Mouse (Mus musculus) stomach, postnatal 0 days (tissue): Measurements from ENCODE around the gene Pptc7. TPM values are rescaled to one million over a fixed set of nuclear protein-coding genes. Genes with fewer than 3 reads are reported as not detected.
A peak's percentile ranks its signal among the peaks of the same experiment; 100 is the strongest.

ENCODE experiments used
- ATAC-seq: fragments of 200-750 bp; cut with Nextera tagmentation; 2 replicates; pipeline ENCODE4 v1.8.0; 2017; ENCODE audit not compliant: low FRiP score, low TSS enrichment
- DNase-seq: peaks from one replicate; pipeline ENCODE4 v3.0.0-alpha.2; 2016; ENCODE audit warnings: low spot score
- H3K27ac ChIP-seq: fragments of 300-500 bp; sonication (generic); replicated peaks from 2 replicates; pipeline ENCODE4 v1.5.1; 2014; ENCODE audit warnings: mild to moderate bottlenecking, control low read depth
- H3K27me3 ChIP-seq: fragments of 300-500 bp; sonication (generic); 2 replicates; pipeline ENCODE4 v1.6.1; 2014; ENCODE audit warnings: low read length; ENCODE audit not compliant: control insufficient read depth, insufficient read depth
- H3K36me3 ChIP-seq: fragments of 300-500 bp; sonication (generic); 2 replicates; pipeline ENCODE4 v1.6.1; 2014; ENCODE audit warnings: low read length, mixed read lengths; ENCODE audit not compliant: control insufficient read depth, insufficient read depth
- H3K4me1 ChIP-seq: fragments of 300-500 bp; sonication (generic); replicated peaks from 2 replicates; pipeline ENCODE4 v1.6.1; 2014; ENCODE audit warnings: antibody characterized with exemption; ENCODE audit not compliant: control insufficient read depth, insufficient read depth
- H3K4me2 ChIP-seq: fragments of 300-500 bp; sonication (generic); replicated peaks from 2 replicates; pipeline ENCODE4 v1.6.1; 2014; ENCODE audit warnings: low read depth, mild to moderate bottlenecking, control low read depth, moderate library complexity
- H3K4me3 ChIP-seq: fragments of 300-500 bp; sonication (generic); 2 replicates; pipeline ENCODE4 v1.5.1; 2014; ENCODE audit warnings: low read depth, low read length, control low read depth
- H3K9ac ChIP-seq: fragments of 300-500 bp; sonication (generic); 2 replicates; pipeline ENCODE4 v1.6.1; 2014; ENCODE audit warnings: mild to moderate bottlenecking, low read length, control low read depth, mixed read lengths
- H3K9me3 ChIP-seq: fragments of 300-500 bp; sonication (generic); 2 replicates; pipeline ENCODE4 v1.6.1; 2016; ENCODE audit warnings: low read length; ENCODE audit not compliant: control insufficient read depth
- CTCF ChIP-seq: IDR thresholded peaks from 2 replicates; pipeline ENCODE4 v1.5.1; 2016; ENCODE audit warnings: antibody characterized with exemption, low read depth, mild to moderate bottlenecking, moderate library complexity
- EP300 ChIP-seq: optimal IDR thresholded peaks from 2 replicates; pipeline ENCODE3; 2016; ENCODE audit warnings: antibody characterized with exemption
- WGBS: fragments of 180-500 bp; shearing (Covaris S2); extraction: QIAGEN DNeasy Blood & Tissue Kit; methylation state at CpG from one replicate; pipeline ENCODE4 v1.1.7; 2014; 5-methylcytosine and 5-hydroxymethylcytosine counted together
- polyA plus RNA-seq: library from polyadenylated mRNA; unstranded; fragments of >200 nt; fragmentation: Nextera tagmentation; extraction: Ambion mirVana; gene quantifications from 2 replicates; pipeline ENCODE4 v1.2.1, GENCODE M21; 2015

Pptc7 gene
- polyA plus RNA-seq, 1 experiment from 2014 or later: 7.8 TPM

DNA sequence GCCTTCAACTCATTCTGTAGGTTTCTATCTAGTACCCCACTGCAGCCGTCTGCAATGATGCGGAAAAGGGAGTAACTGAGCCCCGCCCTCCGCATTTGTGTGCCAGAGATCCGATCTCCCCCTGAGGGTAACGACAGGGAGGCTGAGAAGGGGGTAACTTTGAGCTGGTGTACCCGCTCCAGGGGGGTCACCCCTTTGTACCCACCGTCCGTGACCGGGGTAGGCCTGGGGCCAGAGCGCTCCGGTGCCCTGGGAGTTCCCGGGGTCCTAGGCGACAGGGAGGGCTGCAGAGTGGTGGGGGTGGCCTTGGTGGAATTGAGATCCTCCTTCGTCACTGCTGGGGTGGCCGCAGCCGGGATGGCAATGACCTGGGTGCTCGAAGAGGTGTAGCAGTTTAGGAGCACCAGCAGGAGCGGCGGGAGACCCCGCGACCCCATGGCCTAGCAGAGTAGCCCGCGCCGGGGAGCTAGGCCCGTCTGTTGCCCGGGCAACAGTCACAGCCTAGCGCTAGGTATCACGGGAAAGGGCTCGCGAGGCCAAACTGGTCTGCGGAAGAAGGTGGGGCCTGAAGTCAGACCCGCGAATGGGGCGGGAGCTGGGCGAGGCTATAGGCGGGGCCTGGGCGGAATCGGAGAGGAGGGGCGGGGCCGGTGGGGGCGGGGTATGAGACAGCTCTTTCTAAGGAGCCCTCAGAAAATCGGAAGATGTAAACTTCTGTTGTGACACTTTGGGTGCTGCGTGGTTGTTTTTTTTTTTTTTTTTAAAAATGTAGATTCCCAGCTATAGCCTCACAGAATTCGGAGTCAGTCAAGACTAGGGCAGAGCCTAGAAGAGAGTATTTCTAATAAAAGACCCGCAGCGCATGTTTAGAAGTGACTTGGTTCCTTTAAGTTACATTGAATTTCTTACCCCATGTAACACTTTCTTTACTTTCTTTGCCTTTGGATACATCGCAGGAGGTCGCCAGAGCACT is 19.9 kb upstream of the Pptc7 start, which contains the start of gene Tctn1:
Tctn1 (minus strand) TSS at position 528 of the 973 bp plus-strand sequence.
- H3K4me1 ChIP-seq: no peaks in the 10 kb centered on the region
- peak within 1 kb of the TSS; percentile 83 for H3K9ac ChIP-seq
- ATAC-seq (peak; percentile 98), DNase-seq (peak; percentile 96)
- H3K9me3 ChIP-seq: no peaks in the 10 kb centered on the region
- peak within 1 kb of the TSS; percentile 85 for H3K4me3 ChIP-seq
- H3K4me2 ChIP-seq: peak within 1 kb of the TSS; percentile 90
- TF ChIP-seq EP300: no peak
- TF ChIP-seq CTCF: no peak
- under 1% methylated on average over 49 of the region's 49 CpGs for WGBS
- H3K27me3 ChIP-seq: no peaks in the 10 kb centered on the region
- H3K36me3 ChIP-seq: no peaks in the 10 kb centered on the region
- 0 out of 2 replicates have a peak within 1 kb of the TSS, but pooled peaks have one; percentile 49 for H3K27ac ChIP-seq

DNA sequence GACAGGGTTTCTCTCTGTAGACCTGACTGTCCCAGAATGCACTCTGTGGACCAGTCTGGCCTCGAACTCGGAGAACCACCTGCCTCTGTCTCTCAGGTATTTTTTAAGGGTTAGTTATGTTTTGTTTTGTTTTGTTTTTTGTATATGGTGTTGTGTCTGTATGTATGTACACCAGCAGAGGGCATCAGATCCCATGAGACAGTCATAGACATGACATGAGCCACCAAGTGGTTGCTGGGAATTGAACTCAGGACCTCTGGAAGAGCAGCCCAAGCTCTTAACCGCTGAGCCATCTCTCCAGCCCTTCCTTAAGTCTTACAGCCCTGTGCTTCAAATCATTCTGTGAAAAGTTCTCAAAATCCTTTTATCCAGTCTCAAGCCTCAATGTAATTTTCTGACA is 19.0 kb upstream of the Pptc7 start:
- no peaks in the 10 kb centered on the region for H3K27me3 ChIP-seq
- H3K4me1 ChIP-seq: no peaks in the 10 kb centered on the region
- no peak for TF ChIP-seq EP300
- TF ChIP-seq CTCF: peak; percentile 63
- no peak overlapping the region for H3K4me3 ChIP-seq
- WGBS: 72% methylated on average over 3 of the region's 3 CpGs
- H3K27ac ChIP-seq: no peak overlapping the region
- no peaks in the 10 kb centered on the region for H3K36me3 ChIP-seq
- no peak for ATAC-seq
- no peak for DNase-seq
- H3K9ac ChIP-seq: no peak overlapping the region
- no peak overlapping the region for H3K4me2 ChIP-seq
- no peaks in the 10 kb centered on the region for H3K9me3 ChIP-seq

DNA sequence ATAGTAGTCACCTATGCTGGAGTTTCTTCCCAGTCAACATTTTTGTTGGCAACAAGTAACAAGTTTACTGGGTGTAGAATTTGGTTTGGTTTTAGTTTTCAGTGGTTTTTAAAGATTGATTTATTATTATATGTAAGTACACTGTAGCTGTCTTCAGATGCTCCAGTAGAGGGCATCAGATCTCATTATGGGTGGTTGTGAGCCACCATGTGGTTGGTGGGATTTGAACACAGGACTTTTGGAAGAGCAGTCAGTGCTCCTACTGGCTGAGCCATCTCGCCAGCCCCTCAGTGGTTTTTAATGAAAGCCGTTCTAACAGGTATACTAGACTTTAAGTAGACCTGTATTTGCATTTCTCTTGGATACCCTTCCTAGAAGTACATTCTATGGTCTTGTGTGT is 18.2 kb upstream of the Pptc7 start:
- Histone ChIP-seq H3K27me3 (no peaks in the 10 kb centered on the region), H3K36me3 (no peaks in the 10 kb centered on the region), H3K9ac (no peak overlapping the region), H3K4me3 (no peak overlapping the region), H3K4me1 (no peaks in the 10 kb centered on the region), H3K27ac (no peak overlapping the region), H3K9me3 (no peaks in the 10 kb centered on the region), H3K4me2 (no peak overlapping the region)
- WGBS: 92% methylated on average over 2 of the region's 2 CpGs
- TF ChIP-seq EP300 (no peak), CTCF (peak; percentile 54)
- DNase-seq: no peak
- ATAC-seq: no peak

DNA sequence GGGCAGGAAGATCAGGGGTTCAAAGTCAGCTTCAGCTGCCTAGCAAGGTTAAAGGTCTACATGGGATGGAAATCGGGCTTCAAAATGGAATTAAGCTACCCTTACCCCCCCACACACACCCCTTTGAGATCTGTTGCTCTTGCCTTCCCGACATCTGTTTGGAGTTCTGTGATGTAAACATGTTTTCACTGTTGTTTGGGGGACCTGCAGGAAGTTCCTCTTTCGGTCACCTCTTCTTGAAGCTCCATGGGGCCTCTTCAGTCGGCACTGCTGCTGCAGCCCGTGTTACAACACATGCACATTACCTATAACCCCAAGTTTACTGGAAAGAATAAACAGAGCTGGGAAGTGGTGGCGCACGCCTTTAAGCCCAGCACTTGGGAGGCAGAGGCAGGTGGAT is 17.0 kb upstream of the Pptc7 start:
- Histone ChIP-seq H3K27me3 (no peaks in the 10 kb centered on the region), H3K36me3 (no peaks in the 10 kb centered on the region), H3K4me1 (no peaks in the 10 kb centered on the region), H3K27ac (no peak overlapping the region), H3K9ac (no peak overlapping the region), H3K4me2 (no peak overlapping the region), H3K9me3 (no peaks in the 10 kb centered on the region), H3K4me3 (no peak overlapping the region)
- no peak for DNase-seq
- 69% methylated on average over 7 of the region's 7 CpGs for WGBS
- no peak for ATAC-seq
- no peak for TF ChIP-seq EP300
- TF ChIP-seq CTCF: no peak

DNA sequence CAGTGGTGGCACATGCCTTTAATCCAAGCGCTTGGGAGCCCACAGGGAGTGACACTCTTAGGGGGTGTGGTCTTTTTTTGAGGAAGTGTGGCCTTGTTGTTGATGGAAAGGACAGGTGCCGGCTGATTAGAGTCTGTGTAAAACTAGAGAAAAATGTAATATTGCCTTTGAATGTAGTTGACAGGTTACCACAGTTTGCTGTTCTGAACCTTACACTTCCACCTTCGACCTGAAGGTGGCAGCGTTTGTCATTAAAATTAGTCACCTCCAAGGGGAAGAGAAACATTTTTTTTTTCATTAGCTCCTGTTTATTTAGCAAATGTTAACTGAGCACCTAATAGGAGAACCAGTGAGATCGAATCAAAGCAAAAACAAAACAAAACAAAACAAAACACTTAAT is 16.3 kb upstream of the Pptc7 start:
- TF ChIP-seq EP300 (no peak), CTCF (peak; percentile 84)
- Histone ChIP-seq H3K36me3 (no peaks in the 10 kb centered on the region), H3K4me3 (no peak overlapping the region), H3K27me3 (no peaks in the 10 kb centered on the region), H3K4me2 (no peak overlapping the region), H3K9me3 (no peaks in the 10 kb centered on the region), H3K9ac (no peak overlapping the region), H3K27ac (no peak overlapping the region), H3K4me1 (no peaks in the 10 kb centered on the region)
- ATAC-seq: no peak
- WGBS: 22% methylated on average over 5 of the region's 5 CpGs
- DNase-seq: peak; percentile 79

DNA sequence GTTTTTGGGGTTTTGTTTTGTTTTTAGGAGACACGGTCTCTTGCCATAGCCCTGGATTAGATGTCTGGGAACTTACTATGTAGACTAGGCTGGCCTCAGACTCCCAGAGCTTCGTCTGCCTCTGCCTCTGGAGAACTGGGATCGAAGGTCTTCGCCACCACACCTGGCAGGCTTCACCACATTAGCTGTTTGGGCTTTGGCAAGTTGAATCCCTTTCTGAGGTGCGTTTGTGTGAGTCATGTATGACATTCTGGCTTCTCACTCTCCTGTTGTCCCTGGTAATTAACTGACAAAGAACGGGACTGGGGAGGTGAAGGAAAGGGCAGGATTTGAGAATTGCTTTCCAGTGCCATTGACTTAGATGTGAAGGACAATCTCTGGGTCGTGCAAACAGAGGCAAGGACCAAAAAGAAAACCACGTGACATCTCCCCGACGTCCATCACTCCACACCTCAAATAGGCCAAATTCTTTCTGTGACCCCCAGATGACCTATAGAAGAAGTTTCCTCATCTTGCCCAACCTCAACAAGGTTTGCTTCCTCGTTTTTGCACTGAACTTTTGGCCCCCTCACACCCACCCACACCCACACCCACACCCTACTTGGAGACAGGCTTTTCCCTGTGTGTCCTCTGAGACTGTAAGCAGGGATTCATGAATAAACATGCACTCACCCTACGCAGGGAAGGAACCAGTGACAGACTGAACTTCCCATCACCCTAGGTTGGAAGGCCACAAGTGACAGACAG is 15.1 kb upstream of the Pptc7 start:
- TF ChIP-seq CTCF: no peak
- TF ChIP-seq EP300: peak; percentile 17
- no peak overlapping the region for H3K9ac ChIP-seq
- no peak overlapping the region for H3K4me2 ChIP-seq
- ATAC-seq (peak; percentile 55), DNase-seq (peak; percentile 41)
- no peaks in the 10 kb centered on the region for H3K4me1 ChIP-seq
- no peaks in the 10 kb centered on the region for H3K27me3 ChIP-seq
- no peaks in the 10 kb centered on the region for H3K9me3 ChIP-seq
- no peaks in the 10 kb centered on the region for H3K36me3 ChIP-seq
- 39% methylated on average over 12 of the region's 12 CpGs for WGBS
- peak overlapping the region; percentile 35 for H3K27ac ChIP-seq
- no peak overlapping the region for H3K4me3 ChIP-seq
